Mouse (Mus musculus): ENCODE data around the gene Rtn4rl2.

Gene Rtn4rl2

DNA sequence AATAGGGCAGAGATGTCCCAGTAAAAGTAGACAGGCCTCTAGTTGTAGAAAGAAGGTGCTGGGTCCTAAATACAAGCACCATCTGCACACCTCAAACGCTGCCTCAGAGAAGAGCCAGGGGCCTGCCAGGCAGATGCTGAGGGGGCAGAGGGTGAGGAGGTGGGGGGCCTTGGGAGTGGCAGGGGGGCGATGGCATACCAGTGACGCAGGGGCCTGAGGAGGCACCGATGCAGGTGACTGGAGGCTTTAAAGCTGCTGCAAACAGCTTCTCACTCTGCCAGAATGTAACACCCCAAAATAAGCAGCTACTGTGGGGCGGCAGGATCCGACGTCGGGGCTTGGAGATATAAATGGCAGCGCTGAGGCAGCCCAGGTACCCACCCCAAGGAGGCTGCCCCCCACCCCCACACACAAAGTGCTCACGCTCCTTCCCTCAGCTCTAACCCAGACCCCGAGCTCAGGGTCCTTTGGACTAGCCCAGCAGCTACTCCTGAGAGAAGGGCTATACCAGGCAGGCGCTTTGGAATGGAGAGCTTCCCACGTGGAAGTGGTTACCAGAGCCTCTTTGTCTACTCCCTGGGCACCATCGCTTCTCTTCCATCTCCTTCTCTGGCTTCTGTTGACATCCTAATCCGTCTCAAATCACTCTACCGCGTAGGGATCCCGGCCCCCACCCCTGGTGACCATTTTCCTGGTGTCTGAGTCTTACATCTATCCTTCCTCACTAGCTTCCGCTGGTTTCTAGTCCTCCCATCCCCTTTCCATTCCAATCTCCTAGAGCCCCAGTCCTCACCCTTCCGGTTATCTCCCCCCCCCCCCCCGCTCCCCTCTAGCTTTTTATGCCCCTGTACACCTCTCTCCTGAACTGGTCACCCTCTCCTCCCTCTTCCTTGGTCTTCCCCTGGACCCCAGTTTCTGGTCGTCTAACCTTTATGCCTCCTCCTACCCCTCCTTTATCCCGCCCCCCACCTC, 1.1 kb downstream of the Rtn4rl2 start:
- no peak for DNase-seq (ENCODE audit: low read depth in 2 of 2, low spot score in 2 of 2)

DNA sequence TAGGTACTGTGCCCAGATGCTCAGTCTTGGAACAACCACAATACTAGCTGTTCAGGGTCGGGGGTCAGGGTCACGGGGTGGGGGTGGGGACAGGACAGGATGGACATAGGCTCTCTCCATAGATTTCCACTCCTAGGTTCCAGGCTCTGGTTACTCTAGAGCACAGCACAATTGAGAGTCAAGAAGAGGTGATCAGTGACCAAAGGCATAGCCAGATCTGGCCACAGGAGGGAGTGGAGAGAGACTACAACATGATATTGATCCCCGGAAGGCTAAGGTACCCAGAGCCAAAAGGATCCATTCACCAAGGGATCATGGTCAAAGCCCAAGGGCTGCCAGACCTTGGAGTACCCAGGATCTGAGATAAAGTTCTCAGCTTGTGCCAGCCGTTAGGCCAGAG, 1.9 kb downstream of the Rtn4rl2 start:
- no peak for DNase-seq (ENCODE audit: low read depth in 2 of 2, low spot score in 2 of 2)

GRCm38 (mm10) chr2:84883942-84884341, 2.6 kb downstream of the Rtn4rl2 start:
- no peak for DNase-seq (ENCODE audit: low read depth in 2 of 2, low spot score in 2 of 2)

DNA sequence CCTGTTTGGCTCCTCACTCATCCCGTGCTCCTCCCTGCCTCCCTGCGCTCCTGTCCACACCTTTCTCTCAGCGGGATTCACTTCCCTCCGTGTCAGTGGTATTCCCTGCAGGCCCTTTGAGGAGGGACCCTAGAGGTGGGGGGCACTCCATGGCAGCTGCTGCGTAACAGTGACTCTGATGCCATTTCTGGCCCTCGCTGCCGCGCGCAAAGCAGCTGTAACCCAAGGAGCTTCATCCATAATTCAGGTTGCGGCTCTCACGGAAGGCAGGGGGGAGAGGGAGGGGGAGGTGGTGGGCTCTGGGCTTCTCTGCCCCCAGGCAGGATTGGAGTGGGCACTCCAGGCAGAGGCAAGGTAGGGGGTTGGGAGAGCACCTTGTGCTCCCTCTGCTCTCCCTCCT, 3.0 kb downstream of the Rtn4rl2 start:
- DNase-seq (ENCODE audit: low read depth in 2 of 2, low spot score in 2 of 2): no peak

GRCm38 (mm10) chr2:84883084-84883483, 3.4 kb downstream of the Rtn4rl2 start:
- DNase-seq (ENCODE audit: low read depth in 2 of 2, low spot score in 2 of 2): no peak

DNA sequence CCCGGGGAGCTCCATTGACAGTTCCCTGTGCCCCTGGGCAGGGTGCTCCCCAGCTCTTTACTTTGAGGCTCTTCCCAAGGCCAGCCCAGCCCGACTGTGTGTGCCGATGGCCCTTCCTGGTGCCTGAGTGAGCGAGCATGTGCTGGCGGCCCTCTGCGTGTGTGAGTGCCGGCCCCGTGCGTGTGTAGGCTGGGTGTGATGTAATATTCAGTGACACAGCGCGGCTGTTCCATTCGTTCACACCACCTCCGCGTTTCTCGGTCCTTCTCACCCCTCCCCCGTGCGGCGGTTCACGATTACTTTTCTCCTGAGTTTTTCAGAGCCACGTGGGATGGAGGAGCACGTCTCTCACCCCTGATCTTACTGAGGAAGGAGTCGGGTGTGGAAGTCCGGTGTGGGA, 3.9 kb downstream of the Rtn4rl2 start:
- DNase-seq (ENCODE audit: low read depth in 2 of 2, low spot score in 2 of 2): no peak

DNA sequence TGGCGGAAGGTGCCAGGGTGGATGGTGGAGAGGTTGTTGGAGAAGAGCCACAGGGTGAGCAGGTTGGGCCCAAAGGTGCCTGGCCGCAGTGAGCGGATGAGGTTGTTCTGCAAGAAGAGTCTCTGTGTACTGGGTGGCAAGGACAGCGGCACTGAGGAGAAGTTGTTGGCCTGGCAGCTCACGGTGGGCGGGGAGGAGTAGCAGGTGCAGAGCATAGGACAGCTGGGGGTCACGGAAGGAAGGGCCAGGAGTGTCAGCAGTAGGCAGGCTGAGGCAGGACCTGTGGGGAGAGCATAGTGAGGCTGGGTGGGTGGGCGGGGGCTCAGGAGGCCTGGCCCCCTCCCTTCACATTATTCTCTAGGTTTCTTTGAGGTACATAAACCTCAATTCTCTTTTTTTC, 5.9 kb downstream of the Rtn4rl2 start:
- no peak for DNase-seq (ENCODE audit: low read depth in 2 of 2, low spot score in 2 of 2)

DNA sequence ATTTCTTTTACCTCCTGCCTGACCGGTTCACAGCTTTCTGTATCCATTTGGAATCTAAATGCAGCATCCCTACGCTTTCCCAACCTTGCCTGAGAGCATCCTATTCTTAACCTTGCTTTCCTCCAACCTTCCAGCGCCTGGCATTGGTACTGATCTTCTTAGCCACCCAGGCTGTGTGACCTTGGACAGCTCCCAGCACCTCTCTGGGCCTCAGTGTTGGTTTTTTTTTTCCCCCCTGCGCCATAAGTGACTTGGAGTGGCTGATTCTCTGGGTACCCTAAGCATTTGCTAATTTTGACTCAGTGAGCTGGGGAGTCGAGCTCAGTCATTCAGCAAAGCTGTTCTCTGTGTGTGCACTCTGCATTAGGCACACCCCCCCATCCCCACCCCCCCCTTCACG, 10.7 kb downstream of the Rtn4rl2 start:
- no peak for DNase-seq (ENCODE audit: low read depth in 2 of 2, low spot score in 2 of 2)

- no peak for DNase-seq (ENCODE audit: low read depth in 2 of 2, low spot score in 2 of 2)
Observed at GRCm38 (mm10) chr2:84872105-84872716, 14.3 kb downstream of the Rtn4rl2 start.

DNA sequence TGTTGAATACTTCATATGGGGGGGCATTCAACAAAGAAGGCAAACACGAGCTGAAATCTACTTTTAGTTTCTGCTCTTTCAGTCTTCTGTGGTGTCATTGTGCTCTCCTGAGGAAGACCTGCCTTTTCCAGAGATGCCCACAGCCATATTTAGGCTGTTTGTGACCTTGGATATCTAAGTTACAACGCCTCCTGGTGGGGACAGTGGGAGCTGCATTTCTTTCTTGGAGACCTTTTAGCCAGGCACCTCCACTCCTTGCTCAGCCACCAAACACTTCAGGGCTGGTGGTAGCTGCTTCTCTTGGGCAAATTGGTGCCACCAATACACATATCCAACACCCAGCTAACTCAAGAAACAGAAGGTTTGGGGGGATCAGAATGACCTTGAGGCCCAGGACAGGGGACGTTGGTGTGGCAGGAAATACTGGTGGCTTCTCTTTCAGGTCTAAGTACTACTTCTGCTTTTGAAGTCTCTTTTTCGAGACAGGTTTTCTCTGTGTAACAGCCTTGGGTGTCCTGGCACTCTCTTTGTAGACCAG, 15.8 kb downstream of the Rtn4rl2 start:
- DNase-seq (ENCODE audit: low read depth in 2 of 2, low spot score in 2 of 2): no peak

DNA sequence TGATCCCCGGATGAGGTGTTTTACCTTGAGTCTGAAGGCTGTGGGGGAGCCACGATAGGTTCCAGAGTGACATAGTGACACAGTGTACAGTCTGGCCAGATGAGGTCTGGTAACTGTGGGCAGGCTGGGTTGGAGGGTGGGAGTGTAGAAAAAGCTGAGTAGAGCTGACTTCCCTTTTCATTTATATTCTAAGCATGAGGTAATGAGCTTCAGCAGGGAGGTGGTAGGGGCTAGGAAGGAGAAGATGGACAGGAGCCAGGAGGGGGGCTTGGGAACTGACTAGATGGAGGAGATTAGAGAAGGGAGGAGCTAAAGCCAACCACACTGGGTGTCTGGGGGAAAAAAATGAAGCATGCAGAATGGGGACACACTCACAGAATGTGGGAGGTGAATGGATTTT, 17.5 kb downstream of the Rtn4rl2 start:
- DNase-seq (ENCODE audit: low read depth in 2 of 2, low spot score in 2 of 2): no peak

- DNase-seq (ENCODE audit: low read depth in 2 of 2, low spot score in 2 of 2): peak; percentile 30 to 48
Observed at GRCm38 (mm10) chr2:84868521-84868943, 18.0 kb downstream of the Rtn4rl2 start.

- DNase-seq (ENCODE audit: low read depth in 2 of 2, low spot score in 2 of 2): peak; percentile 34 to 41
Observed at GRCm38 (mm10) chr2:84865616-84866571, 20.6 kb downstream of the Rtn4rl2 start.

DNA sequence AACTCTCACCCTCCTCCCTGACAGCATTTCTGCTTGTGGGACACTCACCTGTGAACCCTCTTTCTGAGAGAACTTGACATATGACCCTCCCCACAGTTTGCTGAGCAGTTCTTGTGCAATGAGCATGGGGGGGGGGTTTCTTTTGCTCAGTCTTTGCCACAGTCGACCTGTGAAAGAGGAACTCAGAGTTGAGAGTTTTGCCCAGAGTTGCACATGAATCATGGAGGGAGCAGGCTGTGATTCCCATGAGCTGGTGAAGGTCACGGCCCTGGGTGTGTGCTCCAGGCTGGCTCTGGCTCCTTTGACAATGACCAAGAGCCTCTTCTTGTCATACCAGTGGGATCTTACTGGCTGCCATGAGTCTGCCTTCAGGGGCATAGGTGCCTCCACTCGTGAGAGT, 24.3 kb downstream of the Rtn4rl2 start:
- DNase-seq (ENCODE audit: low read depth in 2 of 2, low spot score in 2 of 2): no peak

DNA sequence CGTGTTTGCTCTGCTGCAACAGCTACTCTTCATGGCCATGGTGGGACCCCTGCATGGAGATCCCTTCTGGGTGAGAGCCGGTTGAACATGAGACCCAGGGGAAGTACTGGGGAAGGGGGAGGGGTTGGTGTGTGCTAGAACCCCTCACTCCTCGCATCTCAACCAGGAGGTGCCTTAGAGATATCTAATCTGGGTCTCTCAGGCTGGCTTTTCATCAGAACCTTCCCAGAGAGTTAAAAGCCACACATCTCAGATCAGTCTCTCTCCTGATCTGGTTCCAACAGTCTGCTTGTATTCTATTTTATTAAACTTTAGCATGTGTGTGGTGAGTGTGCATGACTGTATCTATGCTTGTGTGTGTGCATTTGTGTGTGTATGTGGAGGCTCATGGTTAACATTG, 25.1 kb downstream of the Rtn4rl2 start:
- no peak for DNase-seq (ENCODE audit: low read depth in 2 of 2, low spot score in 2 of 2)

- DNase-seq (ENCODE audit: low read depth in 2 of 2, low spot score in 2 of 2): no peak
Observed at GRCm38 (mm10) chr2:84859991-84860780, 26.3 kb downstream of the Rtn4rl2 start.

DNA sequence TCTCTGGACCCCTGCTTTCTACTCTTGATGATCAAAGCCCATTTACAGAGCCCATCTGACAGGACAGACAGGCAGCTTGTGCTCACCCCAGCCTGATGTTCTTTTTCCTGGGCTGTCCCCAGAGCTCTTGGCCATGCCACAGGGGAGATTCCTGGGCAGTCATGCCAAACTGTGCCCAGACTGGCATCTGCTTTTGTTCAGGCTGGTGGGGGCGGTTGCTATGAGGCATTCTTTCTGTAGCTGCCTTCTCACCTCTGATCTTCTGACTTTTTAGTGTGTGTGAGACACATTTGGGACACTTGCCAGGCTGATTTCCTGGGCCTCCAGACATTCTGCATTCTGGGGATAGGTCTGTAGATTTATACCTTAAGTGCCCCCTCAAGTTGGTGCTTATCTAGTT, 28.0 kb downstream of the Rtn4rl2 start:
- DNase-seq (ENCODE audit: low read depth in 2 of 2, low spot score in 2 of 2): no peak

GRCm38 (mm10) chr2:84855732-84856131, 30.8 kb downstream of the Rtn4rl2 start:
- DNase-seq (ENCODE audit: low read depth in 2 of 2, low spot score in 2 of 2): no peak

DNA sequence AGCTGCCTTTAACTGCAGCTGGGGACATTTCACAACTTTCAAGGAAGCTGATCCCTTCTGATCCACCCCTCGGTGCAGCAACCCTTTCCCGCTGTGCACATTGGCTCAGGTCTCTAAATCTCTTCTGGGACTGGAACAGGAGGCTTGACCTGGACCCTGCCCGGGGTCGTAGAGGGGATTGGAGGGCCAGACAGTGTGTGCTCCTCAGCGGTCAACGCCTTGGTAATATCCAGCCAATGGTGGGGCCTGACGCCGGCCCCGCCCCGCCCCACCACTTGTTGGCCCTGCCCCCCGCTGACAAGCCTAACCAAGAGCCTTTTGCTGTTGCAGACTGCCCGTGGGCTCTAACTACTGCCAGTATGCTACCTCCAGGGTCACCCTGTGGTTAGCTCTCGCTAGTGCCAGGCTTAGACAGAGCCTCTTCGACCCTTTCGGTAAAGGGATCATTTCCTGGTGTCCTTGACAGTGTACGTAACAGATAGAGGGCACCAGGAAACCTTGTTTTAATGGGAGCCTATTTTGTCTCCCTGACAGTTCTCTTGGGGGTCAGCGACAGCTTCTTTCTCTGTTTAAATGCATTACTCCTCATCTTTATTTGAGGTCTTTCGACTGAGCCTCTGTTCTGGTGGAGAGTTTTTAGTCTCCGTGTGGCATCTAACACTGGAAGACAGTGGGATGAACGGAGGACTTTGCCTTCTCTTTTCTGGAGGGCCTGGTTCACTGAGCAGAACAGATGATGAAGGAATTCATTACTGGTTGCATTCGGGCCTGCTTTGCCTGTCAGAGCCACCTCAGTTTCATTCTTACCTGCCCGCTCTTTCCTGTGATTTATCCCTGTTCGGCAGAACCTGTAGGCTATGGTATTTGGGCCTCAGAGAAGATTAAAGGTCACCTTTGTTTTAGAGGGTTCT, 35.1 kb downstream of the Rtn4rl2 start:
- no peak for DNase-seq (ENCODE audit: low read depth in 2 of 2, low spot score in 2 of 2)
